Mouse (Mus musculus) hematopoietic stem cell, adult 5-6 weeks (primary cell): ENCODE measurements at regions not wholly inside any gene's neighbourhood (a gene's known extent, or its start where the extent isn't known, plus 50 kb on each side); places are given as distances from the start of the nearest gene placed in this dataset.
"Not testable (repeated sequence)": the region's sequence is repeated elsewhere in the genome, so short reads cannot be mapped to it uniquely, and the experiment has no call there.

Source experiments
- ATAC-seq, 2 experiments: fragments of 125-278 bp in 1 of 2; replicated peaks in 1 of 2; 2 replicates each; pipeline ENCODE4 v1.8.0; 2016 to 2017; ENCODE audit warnings: inconsistent platforms in 2 of 2, mild to moderate bottlenecking in 2 of 2, moderate number of reproducible peaks in 2 of 2, low read depth in 1 of 2, moderate TSS enrichment in 1 of 2; ENCODE audit not compliant: low FRiP score in 2 of 2, poor library complexity in 2 of 2, severe bottlenecking in 2 of 2, insufficient read depth in 1 of 2, low TSS enrichment in 1 of 2

- no peak; a peak in 1 of 4 replicates for ATAC-seq
Observed at GRCm38 (mm10) chr13:75295818-75296217, 206.2 kb downstream of the Pcsk1 start.

GRCm38 (mm10) chr13:75319780-75320179, 230.2 kb downstream of the Pcsk1 start:
- no peak for ATAC-seq

- no peak for ATAC-seq
Observed at GRCm38 (mm10) chr13:75320239-75320638, 230.6 kb downstream of the Pcsk1 start.

GRCm38 (mm10) chr13:75337054-75337453, 247.4 kb downstream of the Pcsk1 start:
- no peak for ATAC-seq

- ATAC-seq = no peak
Observed at GRCm38 (mm10) chr13:75343422-75343821, 253.8 kb downstream of the Pcsk1 start.

- ATAC-seq = no peak
Observed at GRCm38 (mm10) chr13:75366723-75367426, 277.2 kb downstream of the Pcsk1 start.

- ATAC-seq = no peak
Observed at GRCm38 (mm10) chr13:75368249-75368800, 278.7 kb downstream of the Pcsk1 start.

GRCm38 (mm10) chr13:75377100-75377499, 287.5 kb downstream of the Pcsk1 start:
- not testable (repeated sequence) for ATAC-seq

- ATAC-seq = no peak
Observed at GRCm38 (mm10) chr13:75377717-75378116, 288.1 kb downstream of the Pcsk1 start.

GRCm38 (mm10) chr13:75384631-75385340, 295.2 kb downstream of the Pcsk1 start:
- ATAC-seq = no peak

GRCm38 (mm10) chr13:75389211-75389610, 299.6 kb downstream of the Pcsk1 start:
- no peak for ATAC-seq

- no peak for ATAC-seq
Observed at GRCm38 (mm10) chr13:75390177-75390576, 300.6 kb downstream of the Pcsk1 start.

- ATAC-seq = not testable (repeated sequence)
Observed at GRCm38 (mm10) chr13:75399846-75400245, 306.7 kb upstream of the Ell2 start.

GRCm38 (mm10) chr13:75420726-75421125, 285.8 kb upstream of the Ell2 start:
- ATAC-seq = no peak

- no peak for ATAC-seq
Observed at GRCm38 (mm10) chr13:75426971-75427370, 279.6 kb upstream of the Ell2 start.

- no peak for ATAC-seq
Observed at GRCm38 (mm10) chr13:75439170-75439569, 267.4 kb upstream of the Ell2 start.

GRCm38 (mm10) chr13:75440051-75440450, 266.5 kb upstream of the Ell2 start:
- no peak for ATAC-seq

GRCm38 (mm10) chr13:75460335-75460878, 246.2 kb upstream of the Ell2 start:
- no peak for ATAC-seq
